Mouse (Mus musculus) neural tube, embryonic 11.5 days (tissue): Measurements from ENCODE around the gene Ripk4. TPM values are rescaled to one million over a fixed set of nuclear protein-coding genes. Genes with fewer than 3 reads are reported as not detected.

Experiments
- ATAC-seq: fragments of 200-750 bp; cut with Nextera tagmentation; 2 replicates; pipeline ENCODE4 v1.8.0; 2017; ENCODE audit warnings: moderate number of reproducible peaks, mild to moderate bottlenecking, moderate TSS enrichment, moderate library complexity; ENCODE audit not compliant: insufficient read depth, low FRiP score, low TSS enrichment
- DNase-seq: peaks from one replicate; pipeline ENCODE4 v3.0.0-alpha.2; 2015; ENCODE audit warnings: low spot score
- H3K27ac ChIP-seq: fragments of 300-500 bp; sonication (generic); 2 replicates; pipeline ENCODE4 v1.5.1; 2014; ENCODE audit warnings: low read depth, mild to moderate bottlenecking, low read length
- H3K27me3 ChIP-seq: fragments of 300-500 bp; sonication (generic); 2 replicates; pipeline ENCODE4 v1.6.1; 2014; ENCODE audit warnings: mild to moderate bottlenecking, low read length, mixed read lengths; ENCODE audit not compliant: control insufficient read depth, insufficient read depth
- H3K36me3 ChIP-seq: fragments of 300-500 bp; sonication (generic); 2 replicates; pipeline ENCODE4 v1.6.1; 2014; ENCODE audit warnings: mild to moderate bottlenecking, low read length, moderate library complexity, mixed read lengths; ENCODE audit not compliant: control insufficient read depth, insufficient read depth
- H3K4me1 ChIP-seq: fragments of 300-500 bp; sonication (generic); 2 replicates; pipeline ENCODE4 v1.6.1; 2014; ENCODE audit warnings: low read length, mixed read lengths; ENCODE audit not compliant: control insufficient read depth, insufficient read depth
- H3K4me2 ChIP-seq: fragments of 300-500 bp; sonication (generic); 2 replicates; pipeline ENCODE4 v1.6.1; 2014; ENCODE audit warnings: low read depth, mild to moderate bottlenecking, moderate library complexity
- H3K4me3 ChIP-seq: fragments of 300-500 bp; sonication (generic); 2 replicates; pipeline ENCODE4 v1.5.1; 2014; ENCODE audit warnings: low read depth, low read length
- H3K9ac ChIP-seq: fragments of 300-500 bp; sonication (generic); 2 replicates; pipeline ENCODE4 v1.6.1; 2014; ENCODE audit warnings: mild to moderate bottlenecking, low read length
- H3K9me3 ChIP-seq: fragments of 300-500 bp; sonication (generic); 2 replicates; pipeline ENCODE4 v1.6.1; 2016; ENCODE audit warnings: low read length; ENCODE audit not compliant: control insufficient read depth
- WGBS: fragments of 180-500 bp; shearing (Covaris S2); extraction: QIAGEN DNeasy Blood & Tissue Kit; methylation state at CpG from one replicate; pipeline ENCODE4 v1.1.7; 2014; 5-methylcytosine and 5-hydroxymethylcytosine counted together
- polyA plus RNA-seq: library from polyadenylated mRNA; unstranded; fragments of >200 nt; fragmentation: Nextera tagmentation; extraction: Ambion mirVana; gene quantifications from 2 replicates; pipeline ENCODE4 v1.2.1, GENCODE M21; 2014

Ripk4 gene
- polyA plus RNA-seq, 1 experiment from 2014 or later, result 1.0 TPM

- no peak overlapping the region for H3K9ac ChIP-seq
- no peak overlapping the region for H3K27ac ChIP-seq
- no peak overlapping the region for H3K4me3 ChIP-seq
- H3K4me2 ChIP-seq, result no peak overlapping the region
- DNase-seq (no peak), ATAC-seq (no peak)
- no peaks in the 10 kb centered on the region for H3K4me1 ChIP-seq
- no peaks in the 10 kb centered on the region for H3K27me3 ChIP-seq
- H3K9me3 ChIP-seq, result 0 out of 2 replicates have a peak, but pooled peaks cover 3% of the 10 kb centered on the region
- H3K36me3 ChIP-seq, result no peaks in the 10 kb centered on the region
Observed at GRCm38 (mm10) chr16:97719392-97719983, 44.1 kb downstream of the Ripk4 start.

- Histone ChIP-seq H3K27me3 (no peaks in the 10 kb centered on the region), H3K9ac (no peak overlapping the region), H3K36me3 (no peaks in the 10 kb centered on the region), H3K4me3 (no peak overlapping the region), H3K4me2 (no peak overlapping the region), H3K4me1 (no peaks in the 10 kb centered on the region), H3K27ac (no peak overlapping the region), H3K9me3 (0 out of 2 replicates have a peak, but pooled peaks cover 3% of the 10 kb centered on the region)
- ATAC-seq, result no peak
- WGBS, result 85% methylated on average over 6 of the region's 6 CpGs
- DNase-seq, result no peak
Observed at GRCm38 (mm10) chr16:97716567-97716966, 47.0 kb downstream of the Ripk4 start.

- Histone ChIP-seq H3K27ac (no peak overlapping the region), H3K4me3 (no peak overlapping the region), H3K9me3 (no peaks in the 10 kb centered on the region), H3K4me1 (no peaks in the 10 kb centered on the region), H3K9ac (no peak overlapping the region), H3K27me3 (no peaks in the 10 kb centered on the region), H3K36me3 (no peaks in the 10 kb centered on the region), H3K4me2 (no peak overlapping the region)
- no peak for DNase-seq
- ATAC-seq, result no peak
Observed at GRCm38 (mm10) chr16:97712129-97712528, 51.5 kb downstream of the Ripk4 start.

- H3K27me3 ChIP-seq, result no peaks in the 10 kb centered on the region
- no peak for ATAC-seq
- 73% methylated on average over 1 of the region's 1 CpGs for WGBS
Observed at GRCm38 (mm10) chr16:97701871-97702270, 61.7 kb downstream of the Ripk4 start.

GRCm38 (mm10) chr16:97697769-97698168 lies 65.8 kb downstream of the Ripk4 start:
- no peaks in the 10 kb centered on the region for H3K36me3 ChIP-seq
- ATAC-seq (no peak), DNase-seq (no peak)
- no peaks in the 10 kb centered on the region for H3K27me3 ChIP-seq
- no peaks in the 10 kb centered on the region for H3K9me3 ChIP-seq
- no peak overlapping the region for H3K9ac ChIP-seq
- no peak overlapping the region for H3K4me2 ChIP-seq
- WGBS, result 30% methylated on average over 1 of the region's 1 CpGs
- H3K4me1 ChIP-seq, result no peaks in the 10 kb centered on the region
- H3K27ac ChIP-seq, result no peak overlapping the region
- H3K4me3 ChIP-seq, result no peak overlapping the region

More at GRCm38 (mm10) chr16:97701871-97702270, 61.7 kb downstream of the Ripk4 start:
- Histone ChIP-seq H3K4me3 (no peak overlapping the region), H3K4me1 (no peaks in the 10 kb centered on the region), H3K9ac (no peak overlapping the region), H3K27ac (no peak overlapping the region), H3K4me2 (no peak overlapping the region), H3K9me3 (no peaks in the 10 kb centered on the region), H3K36me3 (no peaks in the 10 kb centered on the region)
- DNase-seq, result no peak

- Histone ChIP-seq H3K36me3 (no peaks in the 10 kb centered on the region), H3K27ac (no peak overlapping the region), H3K4me3 (no peak overlapping the region), H3K27me3 (no peaks in the 10 kb centered on the region), H3K9ac (no peak overlapping the region), H3K9me3 (no peaks in the 10 kb centered on the region), H3K4me1 (no peaks in the 10 kb centered on the region), H3K4me2 (no peak overlapping the region)
- ATAC-seq (no peak), DNase-seq (no peak)
- WGBS, result 73% methylated on average over 4 of the region's 4 CpGs
Observed at GRCm38 (mm10) chr16:97695709-97696108, 67.9 kb downstream of the Ripk4 start.

Other genes starting within 250 kb of the Ripk4 start
- gene Fam3b, start 249.0 kb downstream of the Ripk4 start, polyA plus RNA-seq, result not detected in 2 replicates
- 0.23 and 0.37 TPM in 2 replicates for gene Tmprss2, start 152.6 kb downstream of the Ripk4 start, polyA plus RNA-seq
- gene Prdm15, start 88.1 kb upstream of the Ripk4 start, polyA plus RNA-seq, result 12.6 and 14.0 TPM in 2 replicates
- gene C2cd2, start 198.8 kb upstream of the Ripk4 start, polyA plus RNA-seq, result 18.9 and 19.2 TPM in 2 replicates
- 14.2 and 15.7 TPM in 2 replicates for gene Zbtb21, start 198.8 kb upstream of the Ripk4 start, polyA plus RNA-seq
- 17.5 and 24.2 TPM in 2 replicates for gene B230307C23Rik, start 233.5 kb upstream of the Ripk4 start, polyA plus RNA-seq